Mouse (Mus musculus) heart, adult 2 months (tissue): ENCODE measurements around the gene Usp22.

Experiments used
- CTCF ChIP-seq: fragments of 200-600 bp; IDR thresholded peaks from 2 replicates; pipeline ENCODE4 v1.8.1; 2022; ENCODE audit warnings: antibody characterized with exemption, mild to moderate bottlenecking, moderate library complexity
- EP300 ChIP-seq: fragments of 200-500 bp; IDR thresholded peaks from 2 replicates; pipeline ENCODE4 v1.6.1; 2011; ENCODE audit warnings: low read depth, low read length, control low read depth; ENCODE audit not compliant: insufficient read depth
- POLR2A ChIP-seq: fragments of 200-500 bp; IDR thresholded peaks from 2 replicates; pipeline ENCODE4 v1.6.1; 2011; ENCODE audit warnings: mild to moderate bottlenecking, low read depth, low read length, control low read depth; ENCODE audit not compliant: insufficient read depth

GRCm38 (mm10) chr11:61122769-61123288 lies 52.0 kb downstream of the Usp22 start:
- TF ChIP-seq POLR2A (no peak), CTCF (no peak), EP300 (no peak)
